Mouse (Mus musculus) midbrain, embryonic 13.5 days (tissue): ENCODE measurements at regions not wholly inside any gene's neighbourhood (a gene's known extent, or its start where the extent isn't known, plus 50 kb on each side); places are given as distances from the start of the nearest gene placed in this dataset.
A peak's percentile ranks its signal among the peaks of the same experiment; 100 is the strongest.

Experiments used
- ATAC-seq: fragments of 200-750 bp; cut with Nextera tagmentation; 2 replicates; pipeline ENCODE4 v1.8.0; 2017; ENCODE audit warnings: mild to moderate bottlenecking, moderate TSS enrichment, moderate library complexity
- H3K27ac ChIP-seq: fragments of 300-500 bp; sonication (generic); 2 replicates; pipeline ENCODE4 v1.5.1; 2015; ENCODE audit warnings: inconsistent platforms, mild to moderate bottlenecking, moderate library complexity
- H3K27me3 ChIP-seq: fragments of 300-500 bp; sonication (generic); 2 replicates; pipeline ENCODE4 v1.6.1; 2015; ENCODE audit warnings: mild to moderate bottlenecking, inconsistent platforms
- H3K36me3 ChIP-seq: fragments of 300-500 bp; sonication (generic); 2 replicates; pipeline ENCODE4 v1.6.1; 2015; ENCODE audit warnings: mild to moderate bottlenecking, inconsistent platforms
- H3K4me1 ChIP-seq: fragments of 300-500 bp; sonication (generic); replicated peaks from 2 replicates; pipeline ENCODE4 v1.6.1; 2015; ENCODE audit warnings: inconsistent platforms
- H3K4me2 ChIP-seq: fragments of 300-500 bp; sonication (generic); replicated peaks from 2 replicates; pipeline ENCODE4 v1.6.1; 2015; ENCODE audit warnings: moderate library complexity, mild to moderate bottlenecking, inconsistent platforms
- H3K4me3 ChIP-seq: fragments of 300-500 bp; sonication (generic); replicated peaks from 2 replicates; pipeline ENCODE4 v1.5.1; 2015; ENCODE audit warnings: mild to moderate bottlenecking, inconsistent platforms
- H3K9ac ChIP-seq: fragments of 300-500 bp; sonication (generic); replicated peaks from 2 replicates; pipeline ENCODE4 v1.6.1; 2015; ENCODE audit warnings: mild to moderate bottlenecking, inconsistent platforms
- H3K9me3 ChIP-seq: fragments of 300-500 bp; sonication (generic); 2 replicates; pipeline ENCODE4 v1.6.1; 2016; ENCODE audit warnings: mild to moderate bottlenecking, inconsistent platforms
- WGBS: fragments of 180-500 bp; shearing (Covaris S2); methylation state at CpG from one replicate; pipeline ENCODE4 v1.1.7; 2015; 5-methylcytosine and 5-hydroxymethylcytosine counted together

DNA sequence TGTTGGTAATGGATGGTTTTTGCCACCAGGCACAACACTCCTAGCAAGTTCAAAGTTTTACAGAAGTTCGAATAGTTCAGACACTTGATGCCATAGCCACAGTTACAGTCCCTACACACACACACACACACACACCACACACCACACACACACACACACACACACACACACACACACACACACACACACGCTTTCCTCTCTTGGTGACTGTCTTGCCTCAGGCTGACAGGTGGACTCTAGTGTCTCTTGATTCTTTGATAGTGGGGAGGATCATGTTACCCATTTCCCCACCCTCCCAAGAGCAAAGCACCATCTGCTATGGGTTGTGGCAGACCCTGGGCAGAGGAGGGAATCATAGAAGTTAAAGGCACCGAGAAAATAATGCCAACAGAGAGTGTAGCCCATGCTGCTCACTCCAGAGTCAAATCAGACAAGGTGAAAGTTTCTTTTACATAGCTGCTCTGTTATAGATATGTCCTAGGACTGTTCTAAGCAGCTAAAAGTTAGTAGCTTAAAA lies 75.9 kb downstream of the Klhl25 start:
- H3K4me1 ChIP-seq: no peaks in the 10 kb centered on the region
- WGBS: 83% methylated on average over 3 of the region's 3 CpGs

DNA sequence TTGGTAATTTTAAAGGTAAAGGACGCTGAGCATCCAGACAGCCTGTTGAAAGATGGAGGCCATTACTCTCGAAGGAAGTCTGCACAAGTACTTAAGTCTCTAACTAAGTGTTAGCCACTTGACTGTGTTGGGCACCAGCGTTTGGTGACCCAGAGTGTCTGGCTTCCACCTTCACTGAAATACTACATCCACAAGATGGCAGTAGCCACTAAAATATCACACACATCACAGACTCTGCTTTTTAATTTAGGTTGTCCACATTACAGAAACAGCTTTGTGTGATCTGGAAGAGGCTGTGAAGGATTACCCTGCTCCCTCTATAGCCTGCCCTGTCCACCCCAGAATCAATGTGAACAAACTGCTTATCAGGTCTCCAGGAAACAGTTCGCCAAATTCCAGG lies 79.4 kb downstream of the Klhl25 start:
- peak; percentile 86 for ATAC-seq
- no peaks in the 10 kb centered on the region for H3K4me1 ChIP-seq
- H3K27me3 ChIP-seq: no peaks in the 10 kb centered on the region
- H3K4me2 ChIP-seq: no peak overlapping the region
- 39% methylated on average over 4 of the region's 4 CpGs for WGBS
- H3K36me3 ChIP-seq: no peaks in the 10 kb centered on the region
- H3K4me3 ChIP-seq: no peak overlapping the region
- no peak overlapping the region for H3K9ac ChIP-seq
- 0 out of 2 replicates have a peak, but pooled peaks cover 7% of the 10 kb centered on the region for H3K9me3 ChIP-seq
- no peak overlapping the region for H3K27ac ChIP-seq

More for the DNA sequence above, 75.9 kb downstream of the Klhl25 start:
- Histone ChIP-seq H3K9me3 (no peaks in the 10 kb centered on the region), H3K4me2 (no peak overlapping the region), H3K27ac (no peak overlapping the region), H3K27me3 (no peaks in the 10 kb centered on the region), H3K36me3 (no peaks in the 10 kb centered on the region), H3K9ac (no peak overlapping the region), H3K4me3 (no peak overlapping the region)
- no peak for ATAC-seq

DNA sequence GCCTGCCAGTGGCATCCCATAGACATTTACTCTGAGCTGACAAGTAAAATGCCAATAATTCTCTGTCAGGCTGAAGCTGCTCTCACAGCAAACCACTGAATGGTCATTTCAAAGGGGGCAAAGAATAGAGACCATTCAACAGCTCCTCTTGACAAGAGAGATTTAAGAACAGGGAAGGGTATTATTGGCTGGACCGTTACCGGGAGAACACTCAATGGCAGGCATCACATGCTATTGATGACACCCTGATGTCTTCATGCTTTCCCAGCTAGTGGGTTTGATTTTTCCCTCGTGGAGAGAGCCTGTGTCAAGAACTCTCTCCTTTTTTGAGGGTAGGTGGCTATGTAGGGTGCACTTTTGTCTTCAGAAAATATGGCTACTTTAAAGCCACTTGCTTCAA lies 95.7 kb downstream of the Klhl25 start:
- no peaks in the 10 kb centered on the region for H3K36me3 ChIP-seq

DNA sequence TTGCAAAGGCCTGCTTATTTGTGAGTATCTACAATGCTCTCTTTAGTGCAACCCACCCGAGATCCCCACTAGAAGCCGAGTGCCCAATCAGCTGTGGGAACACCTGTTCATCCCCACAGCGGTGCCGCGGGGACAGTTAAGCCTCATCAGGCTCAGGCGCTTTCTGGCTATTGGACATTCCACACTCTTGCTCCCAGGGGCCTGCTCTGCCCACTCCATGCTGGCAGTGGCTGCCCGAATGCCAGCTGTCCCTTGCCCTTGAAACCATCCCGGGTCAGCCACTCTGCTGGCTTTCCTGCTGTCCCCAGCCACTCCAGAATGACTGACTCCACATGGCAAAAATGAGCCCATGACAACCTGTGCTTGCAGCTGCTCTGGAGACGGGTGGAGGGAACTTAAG lies 107.6 kb downstream of the Klhl25 start:
- no peaks in the 10 kb centered on the region for H3K4me1 ChIP-seq
- no peaks in the 10 kb centered on the region for H3K36me3 ChIP-seq
- no peaks in the 10 kb centered on the region for H3K27me3 ChIP-seq
- H3K4me2 ChIP-seq: no peak overlapping the region
- no peak overlapping the region for H3K27ac ChIP-seq
- no peaks in the 10 kb centered on the region for H3K9me3 ChIP-seq
- H3K9ac ChIP-seq: no peak overlapping the region
- ATAC-seq: no peak
- no peak overlapping the region for H3K4me3 ChIP-seq
- WGBS: 67% methylated on average over 9 of the region's 9 CpGs

More for the DNA sequence above, 95.7 kb downstream of the Klhl25 start:
- Histone ChIP-seq H3K4me2 (no peak overlapping the region), H3K27ac (no peak overlapping the region), H3K4me3 (no peak overlapping the region), H3K9ac (no peak overlapping the region), H3K9me3 (no peaks in the 10 kb centered on the region), H3K4me1 (0 out of 2 replicates have a peak, but pooled peaks cover 6% of the 10 kb centered on the region), H3K27me3 (no peaks in the 10 kb centered on the region)
- 15% methylated on average over 3 of the region's 3 CpGs for WGBS
- no peak for ATAC-seq

DNA sequence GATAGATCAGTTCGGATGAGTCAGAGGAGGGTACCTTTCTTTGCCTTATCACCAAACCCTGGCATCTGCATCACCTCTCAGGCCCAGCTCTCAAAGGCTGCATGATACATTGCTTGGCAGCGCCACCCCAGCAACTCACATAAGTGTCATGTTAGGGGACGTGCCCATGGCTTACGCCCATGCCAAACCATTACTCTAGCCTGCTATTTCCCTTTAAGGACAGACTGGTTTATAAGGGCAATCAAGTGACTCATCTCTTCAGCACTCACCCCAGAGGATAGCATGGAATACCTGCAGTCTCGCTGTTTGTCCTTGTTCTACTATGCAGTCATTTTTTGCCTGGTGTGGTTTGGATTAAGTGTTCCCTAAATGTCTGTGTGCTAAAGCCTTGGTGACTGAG lies 109.3 kb downstream of the Klhl25 start:
- no peaks in the 10 kb centered on the region for H3K27me3 ChIP-seq
- 93% methylated on average over 5 of the region's 5 CpGs for WGBS
- H3K4me1 ChIP-seq: no peaks in the 10 kb centered on the region
- no peak overlapping the region for H3K4me3 ChIP-seq
- no peak overlapping the region for H3K9ac ChIP-seq
- H3K4me2 ChIP-seq: no peak overlapping the region
- ATAC-seq: no peak
- no peaks in the 10 kb centered on the region for H3K36me3 ChIP-seq
- H3K9me3 ChIP-seq: no peaks in the 10 kb centered on the region
- H3K27ac ChIP-seq: no peak overlapping the region

DNA sequence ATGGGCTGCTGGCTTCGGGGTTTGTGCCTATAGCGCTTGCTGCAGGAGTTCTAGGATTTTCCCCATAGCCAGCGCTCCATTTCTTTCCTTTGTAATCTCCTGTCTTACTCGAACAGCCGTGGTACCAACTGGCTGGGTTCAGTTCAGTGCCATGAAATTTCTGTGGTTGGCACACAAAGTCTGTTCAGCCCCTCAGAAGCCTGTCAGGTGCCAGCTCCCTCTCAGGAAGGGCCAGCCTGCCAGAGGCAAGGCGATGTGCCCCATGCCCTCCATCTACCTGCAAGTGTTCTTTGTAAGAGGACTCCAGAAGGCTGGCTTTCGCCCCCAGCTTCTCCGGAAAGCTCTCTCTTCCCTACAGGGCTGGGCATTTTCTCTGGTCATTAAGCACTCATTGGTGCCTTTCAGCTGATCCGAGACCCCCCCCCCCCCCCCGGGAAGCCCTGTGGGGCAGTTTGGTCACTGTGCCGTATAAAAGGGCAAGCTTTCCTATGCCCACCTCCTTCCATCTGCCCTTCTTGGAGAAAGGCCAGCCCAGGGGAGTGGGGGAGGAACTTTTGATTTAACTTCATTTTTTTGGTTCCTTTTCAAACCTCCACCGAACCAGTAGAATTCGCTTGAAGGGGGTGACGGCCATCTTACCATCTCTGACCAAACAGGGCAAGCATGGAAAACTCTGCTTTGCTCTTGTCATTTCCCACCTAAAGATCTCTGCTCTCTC lies 112.0 kb downstream of the Klhl25 start:
- H3K27me3 ChIP-seq: no peaks in the 10 kb centered on the region
- H3K27ac ChIP-seq: no peak overlapping the region
- no peak for ATAC-seq
- no peak overlapping the region for H3K4me3 ChIP-seq
- 86% methylated on average over 14 of the region's 14 CpGs for WGBS
- no peak overlapping the region for H3K4me2 ChIP-seq
- H3K36me3 ChIP-seq: no peaks in the 10 kb centered on the region
- H3K9ac ChIP-seq: no peak overlapping the region
- no peaks in the 10 kb centered on the region for H3K4me1 ChIP-seq
- no peaks in the 10 kb centered on the region for H3K9me3 ChIP-seq

DNA sequence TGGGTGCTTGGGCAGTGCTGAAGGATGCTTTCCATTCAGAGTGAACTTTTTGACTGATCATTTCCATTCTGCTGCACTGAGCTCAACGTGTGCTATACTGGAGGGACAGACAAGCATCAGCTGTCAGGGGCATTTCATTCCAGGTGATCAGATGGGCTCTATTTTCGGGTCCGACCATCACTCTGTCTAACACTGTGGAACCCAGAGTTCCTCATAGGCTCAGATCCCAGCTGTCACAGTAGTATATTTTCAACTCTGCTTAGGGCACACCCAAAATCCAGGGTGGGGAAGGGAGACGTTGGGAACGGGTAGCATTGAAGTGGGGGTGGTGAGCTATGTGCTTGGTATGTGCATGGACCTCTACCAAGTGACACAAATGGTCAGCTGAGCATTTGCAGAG lies 120.1 kb downstream of the Klhl25 start:
- no peaks in the 10 kb centered on the region for H3K27me3 ChIP-seq
- no peaks in the 10 kb centered on the region for H3K36me3 ChIP-seq
- ATAC-seq: no peak
- H3K27ac ChIP-seq: no peak overlapping the region
- no peak overlapping the region for H3K4me3 ChIP-seq
- no peak overlapping the region for H3K9ac ChIP-seq
- H3K9me3 ChIP-seq: no peaks in the 10 kb centered on the region
- no peaks in the 10 kb centered on the region for H3K4me1 ChIP-seq
- no peak overlapping the region for H3K4me2 ChIP-seq
- WGBS: 91% methylated on average over 5 of the region's 5 CpGs

DNA sequence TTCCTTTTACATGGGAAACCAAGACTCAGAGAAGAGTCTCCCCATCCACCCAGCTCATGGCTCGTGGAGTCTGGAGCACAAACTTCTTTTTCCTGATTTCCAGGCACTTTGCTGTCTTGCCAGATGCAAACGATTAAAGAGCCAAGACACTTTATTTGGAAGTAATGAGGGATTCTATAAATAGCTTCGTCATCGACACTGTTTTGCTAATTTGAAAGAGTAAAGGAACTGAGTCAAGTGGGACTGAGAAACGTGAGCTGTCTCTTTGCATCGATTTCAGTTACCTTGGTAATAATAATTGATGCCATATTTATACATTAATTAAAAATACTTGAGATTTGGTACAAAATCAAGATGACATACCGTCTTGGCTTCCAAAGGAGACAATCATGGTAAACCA lies 122.8 kb downstream of the Klhl25 start:
- H3K4me3 ChIP-seq: no peak overlapping the region
- ATAC-seq: no peak

DNA sequence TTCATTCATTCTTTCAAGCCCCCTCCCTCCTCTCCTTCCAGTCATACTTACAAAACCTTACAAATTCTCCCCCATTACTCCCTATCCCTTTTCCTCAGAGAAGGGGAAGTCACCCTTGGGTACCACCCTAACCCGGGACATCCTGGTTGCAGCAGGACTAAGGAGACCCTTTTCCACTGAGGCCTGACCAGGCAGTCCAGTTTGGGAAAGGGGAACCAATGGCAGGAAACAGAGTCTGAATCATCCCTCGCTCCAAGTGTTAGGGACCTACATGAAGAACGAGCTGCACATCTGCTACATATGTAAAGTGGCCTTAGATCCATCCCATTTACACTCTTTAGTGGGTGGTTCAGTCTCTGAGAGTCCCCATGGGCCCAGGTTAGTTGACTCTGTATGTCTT lies 123.6 kb downstream of the Klhl25 start:
- Histone ChIP-seq H3K4me3 (no peak overlapping the region), H3K36me3 (no peaks in the 10 kb centered on the region), H3K9ac (no peak overlapping the region), H3K27me3 (no peaks in the 10 kb centered on the region), H3K4me2 (no peak overlapping the region), H3K27ac (no peak overlapping the region), H3K4me1 (no peaks in the 10 kb centered on the region), H3K9me3 (no peaks in the 10 kb centered on the region)
- ATAC-seq: no peak
- WGBS: 94% methylated on average over 3 of the region's 3 CpGs

More for the DNA sequence above, 122.8 kb downstream of the Klhl25 start:
- Histone ChIP-seq H3K9ac (no peak overlapping the region), H3K27me3 (no peaks in the 10 kb centered on the region), H3K4me2 (no peak overlapping the region), H3K36me3 (no peaks in the 10 kb centered on the region), H3K4me1 (no peaks in the 10 kb centered on the region), H3K27ac (no peak overlapping the region), H3K9me3 (no peaks in the 10 kb centered on the region)
- 86% methylated on average over 7 of the region's 7 CpGs for WGBS

DNA sequence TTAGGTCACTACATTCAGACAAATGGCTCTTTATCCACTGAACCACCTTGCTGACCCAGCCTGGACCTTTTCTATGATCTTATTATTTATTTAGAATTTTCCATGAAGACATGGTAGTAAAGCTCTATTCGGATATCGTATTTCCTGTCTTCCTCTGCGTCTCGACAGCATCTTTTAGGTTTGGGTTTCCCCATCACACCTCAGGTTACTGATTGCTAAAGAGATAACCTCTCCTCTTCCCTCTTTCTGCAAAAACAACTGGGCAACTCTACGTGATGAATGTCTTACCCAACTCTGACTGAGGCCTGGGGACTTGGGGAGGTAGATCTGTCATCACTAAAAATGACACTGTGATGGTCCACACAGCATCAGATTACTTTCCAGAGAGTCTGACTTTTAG lies 133.4 kb downstream of the Klhl25 start:
- no peak overlapping the region for H3K4me3 ChIP-seq
- no peak overlapping the region for H3K4me2 ChIP-seq
- no peaks in the 10 kb centered on the region for H3K36me3 ChIP-seq
- no peak overlapping the region for H3K9ac ChIP-seq
- no peaks in the 10 kb centered on the region for H3K27me3 ChIP-seq
- no peaks in the 10 kb centered on the region for H3K9me3 ChIP-seq
- WGBS: 89% methylated on average over 5 of the region's 5 CpGs
- ATAC-seq: no peak
- no peak overlapping the region for H3K27ac ChIP-seq
- peaks cover 10% of the 10 kb centered on the region for H3K4me1 ChIP-seq

DNA sequence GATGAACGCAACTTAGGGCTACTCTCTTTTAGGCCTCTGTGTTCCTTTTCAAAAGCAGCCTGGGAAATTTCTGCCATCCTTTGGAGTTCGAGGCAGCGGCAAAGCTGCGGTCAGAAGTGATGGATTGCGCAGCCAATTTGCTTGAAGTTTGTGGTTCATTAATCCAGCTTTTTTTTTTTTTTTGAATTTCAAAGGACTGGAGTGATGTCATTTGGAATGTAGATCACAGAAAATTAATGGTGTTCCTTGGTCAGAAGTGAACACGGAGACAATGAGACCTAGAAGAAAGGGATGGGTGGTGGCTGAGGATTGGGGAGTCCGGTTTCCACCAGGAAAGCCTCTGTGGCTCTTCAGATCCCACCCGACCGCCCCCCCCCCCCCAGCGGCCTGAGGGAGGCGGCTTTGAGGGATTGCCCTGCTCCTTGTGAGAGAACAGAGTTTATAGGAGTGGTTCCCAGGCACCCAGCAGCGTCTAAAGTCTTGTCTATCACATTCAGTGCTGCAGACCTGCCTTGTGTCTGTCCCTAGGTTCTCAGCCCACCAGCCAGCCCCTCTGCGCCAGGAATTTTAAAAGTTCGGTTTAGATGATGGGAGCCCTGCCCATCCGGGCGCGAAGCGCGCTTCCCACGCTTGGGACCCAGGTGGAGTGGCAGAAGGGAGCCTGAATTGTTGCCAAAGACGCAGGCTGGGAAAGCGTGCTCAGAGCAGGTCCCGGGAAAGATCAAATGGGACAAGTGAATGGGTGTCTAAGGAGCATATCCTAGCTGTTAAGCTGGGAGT lies 135.1 kb downstream of the Klhl25 start:
- Histone ChIP-seq H3K9me3 (no peaks in the 10 kb centered on the region), H3K27ac (no peak overlapping the region), H3K4me3 (0 out of 2 replicates have a peak overlapping the region, but pooled peaks have one; percentile 0), H3K36me3 (no peaks in the 10 kb centered on the region), H3K9ac (no peak overlapping the region), H3K4me1 (peaks cover 10% of the 10 kb centered on the region), H3K27me3 (no peaks in the 10 kb centered on the region), H3K4me2 (peak overlapping the region; percentile 49)
- 4% methylated on average over 23 of the region's 23 CpGs for WGBS
- peak; percentile 94 for ATAC-seq

DNA sequence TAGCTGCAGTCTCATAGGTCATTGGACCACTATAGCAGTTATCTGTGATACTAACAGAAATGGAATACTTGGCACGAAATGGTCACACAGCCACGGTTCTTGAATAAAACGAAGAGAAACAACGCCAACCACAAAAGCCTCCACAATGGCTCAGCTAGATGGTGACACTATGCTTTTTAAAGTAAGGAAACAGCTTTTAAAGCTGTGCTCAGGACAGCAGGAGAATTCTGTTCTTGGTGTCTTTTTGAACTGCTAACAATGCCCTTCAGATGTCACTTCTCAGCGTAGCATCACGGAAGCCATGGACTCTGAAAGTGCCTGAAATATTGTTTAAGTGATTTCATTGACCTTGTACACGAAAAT lies 135.7 kb downstream of the Klhl25 start:
- Histone ChIP-seq H3K36me3 (no peaks in the 10 kb centered on the region), H3K4me2 (peak overlapping the region; percentile 49), H3K9ac (no peak overlapping the region), H3K4me1 (peaks cover 10% of the 10 kb centered on the region), H3K9me3 (no peaks in the 10 kb centered on the region), H3K4me3 (no peak overlapping the region), H3K27ac (0 out of 2 replicates have a peak overlapping the region, but pooled peaks have one; percentile 16), H3K27me3 (no peaks in the 10 kb centered on the region)
- WGBS: 23% methylated on average over 7 of the region's 7 CpGs
- ATAC-seq: peak; percentile 55; the same call in 1 of the 2 replicates
